18 mouse cellular contexts compared by ENCODE assay signal in genomic region chr8:106163251-106163650, GRCm38 (mm10). TPM values are rescaled to one million over a fixed set of nuclear protein-coding genes. Genes with fewer than 3 reads are reported as not detected.
"Had no signal": no experiment of that assay in that cellular context is flagged by ENCODE, and none has a peak within 500 bp of the region (broad histone marks: within the 10 kb centered on the region; RNA-seq: fewer than 3 reads in every experiment).

No protein-coding gene starts in this region.

- H3K4me3 ChIP-seq: neural tube, embryonic 13.5 days; neural tube, embryonic 15.5 days; stomach, embryonic 15.5 days had no signal

- H3K27me3 ChIP-seq: neural tube, embryonic 13.5 days; neural tube, embryonic 15.5 days; stomach, embryonic 15.5 days had no signal

- DNase-seq: retina, postnatal 1 day; right cerebral cortex, adult 18-20 months; right cerebral cortex, postnatal 14 days; right cerebral cortex, postnatal 25 days; right cerebral cortex, postnatal 4 days; spleen, adult 18-20 months; thymus, adult 18-20 months; thymus, adult 2 months; thymus, postnatal 14 days; thymus, postnatal 25 days; thymus, postnatal 36 days; thymus, postnatal 4 days had no signal

- H3K27ac ChIP-seq: neural tube, embryonic 13.5 days; neural tube, embryonic 15.5 days; stomach, embryonic 15.5 days; stomach, postnatal 0 days had no signal

- H3K9ac ChIP-seq: neural tube, embryonic 13.5 days; neural tube, embryonic 15.5 days; stomach, embryonic 15.5 days had no signal

- H3K9me3 ChIP-seq: neural tube, embryonic 13.5 days; neural tube, embryonic 15.5 days; stomach, embryonic 15.5 days had no signal

- H3K4me2 ChIP-seq: neural tube, embryonic 13.5 days; neural tube, embryonic 15.5 days; stomach, embryonic 15.5 days had no signal

RNA-seq across cellular contexts. Expression of gene Esrp2, which starts 26.5 kb away (rescaled TPM):
- total RNA-seq: neutrophil, adult 5-6 weeks had no signal
- polyA plus RNA-seq: neural tube, embryonic 14.5 days had no signal
